Mouse (Mus musculus) liver, postnatal 0 days (tissue): ENCODE data around the gene Ctbs.

Source experiments
- CTCF ChIP-seq: sonication (generic); IDR thresholded peaks from 2 replicates; pipeline ENCODE4 v1.5.1; 2016; ENCODE audit warnings: antibody characterized with exemption, low read depth
- EP300 ChIP-seq: IDR thresholded peaks from 2 replicates; pipeline ENCODE4 v1.6.1; 2016; ENCODE audit warnings: antibody characterized with exemption, low read depth, mild to moderate bottlenecking

DNA sequence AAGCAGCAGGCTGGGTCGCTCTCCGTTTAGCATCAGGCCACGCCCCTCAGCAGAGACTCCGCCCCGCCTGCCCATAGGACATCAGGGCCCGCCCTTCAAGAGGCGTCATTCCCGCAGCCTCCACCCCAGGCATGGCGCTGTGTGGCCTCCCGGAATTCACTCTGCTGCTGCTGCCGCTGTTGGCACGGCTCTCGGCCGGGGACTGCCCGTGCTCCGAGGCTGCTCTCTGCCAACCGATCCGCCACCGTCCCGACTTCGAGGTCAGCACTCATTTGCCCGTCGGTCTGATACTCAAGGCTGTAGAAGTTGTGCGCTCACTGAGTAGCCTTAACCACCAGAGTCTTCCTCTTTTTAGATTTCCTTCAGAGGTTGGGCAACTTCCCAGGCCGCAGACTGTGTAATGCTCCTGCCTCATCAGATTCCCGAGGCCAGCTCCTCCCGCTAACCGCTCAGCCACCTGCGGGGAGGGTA, 811 bp downstream of the Ctbs start:
- no peak for TF ChIP-seq EP300
- TF ChIP-seq CTCF = peak; percentile 67
